Comparison of ENCODE assay signal across 16 mouse cellular contexts in the genomic region with DNA sequence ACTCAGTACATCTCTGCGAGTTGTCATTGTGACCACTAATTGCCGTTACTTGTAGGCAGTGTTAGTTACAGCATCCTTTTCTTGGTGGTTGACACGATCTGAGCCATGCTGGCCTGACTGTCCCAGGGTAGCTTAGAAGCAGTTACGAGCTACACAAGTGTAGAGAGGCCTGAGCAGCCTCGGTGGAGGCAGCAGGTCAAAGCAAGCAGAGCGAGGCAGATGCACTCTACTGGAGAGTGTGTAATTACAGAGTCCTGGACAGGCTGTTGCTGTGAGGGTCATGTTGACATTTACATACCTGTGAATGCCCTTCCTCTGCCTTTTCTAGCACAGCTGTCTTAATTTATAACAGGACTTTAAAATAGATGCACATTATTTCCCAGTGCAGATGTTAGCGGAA. TPM values are rescaled to one million over a fixed set of nuclear protein-coding genes. Genes with fewer than 3 reads are reported as not detected.
"Had no signal": no experiment of that assay in that cellular context is flagged by ENCODE, and none has a peak within 500 bp of the region (broad histone marks: within the 10 kb centered on the region; RNA-seq: fewer than 3 reads in every experiment).

No protein-coding gene starts in this region.

- H3K4me3 ChIP-seq: limb, embryonic 12.5 days; limb, embryonic 15.5 days; midbrain, embryonic 13.5 days had no signal

- H3K27me3 ChIP-seq: limb, embryonic 15.5 days; midbrain, embryonic 13.5 days had no signal

- H3K9ac ChIP-seq: limb, embryonic 12.5 days; limb, embryonic 15.5 days; liver, embryonic 14.5 days; liver, postnatal 0 days; lung, embryonic 14.5 days; midbrain, embryonic 13.5 days had no signal

- H3K9me3 ChIP-seq: limb, embryonic 15.5 days had no signal

- H3K36me3 ChIP-seq: limb, embryonic 12.5 days; limb, embryonic 15.5 days; midbrain, embryonic 13.5 days had no signal

- H3K27ac ChIP-seq: limb, embryonic 12.5 days; limb, embryonic 15.5 days; liver, embryonic 14.5 days; macrophage; midbrain, embryonic 13.5 days had no signal

- DNase-seq: kidney, postnatal 14 days; left cerebral cortex, postnatal 4 days; liver, postnatal 0 days; lung, embryonic 14.5 days; thymus, adult 18-20 months; thymus, postnatal 36 days had no signal

- ATAC-seq: intestine, postnatal 0 days; liver, postnatal 0 days; lung, postnatal 0 days; midbrain, embryonic 13.5 days had no signal

- H3K4me2 ChIP-seq: limb, embryonic 12.5 days; limb, embryonic 15.5 days; liver, embryonic 11.5 days; lung, embryonic 14.5 days; midbrain, embryonic 13.5 days had no signal

RNA-seq across cellular contexts. Expression of a gene that starts 32.1 kb away (rescaled TPM):
- total RNA-seq: megakaryocyte, adult 5-6 weeks had no signal
- polyA plus RNA-seq: intestine, postnatal 0 days; lung, embryonic 14.5 days; lung, postnatal 0 days; macrophage; testis, adult 2 months had no signal
